Mouse (Mus musculus) E14TG2a.4 (cell line): ENCODE data around the gene Endou.

ENCODE experiments used
- CTCF ChIP-seq: conservative IDR thresholded peaks from 2 replicates; pipeline ENCODE4 v1.5.1; 2014; ENCODE audit warnings: low read length
- NANOG ChIP-seq: IDR thresholded peaks from 2 replicates; pipeline ENCODE4 v1.6.1; 2014; ENCODE audit warnings: borderline replicate concordance, low read length, mixed read lengths
- POU5F1 ChIP-seq: IDR thresholded peaks from 2 replicates; pipeline ENCODE4 v1.6.1; 2014; ENCODE audit warnings: low read length, borderline replicate concordance

DNA sequence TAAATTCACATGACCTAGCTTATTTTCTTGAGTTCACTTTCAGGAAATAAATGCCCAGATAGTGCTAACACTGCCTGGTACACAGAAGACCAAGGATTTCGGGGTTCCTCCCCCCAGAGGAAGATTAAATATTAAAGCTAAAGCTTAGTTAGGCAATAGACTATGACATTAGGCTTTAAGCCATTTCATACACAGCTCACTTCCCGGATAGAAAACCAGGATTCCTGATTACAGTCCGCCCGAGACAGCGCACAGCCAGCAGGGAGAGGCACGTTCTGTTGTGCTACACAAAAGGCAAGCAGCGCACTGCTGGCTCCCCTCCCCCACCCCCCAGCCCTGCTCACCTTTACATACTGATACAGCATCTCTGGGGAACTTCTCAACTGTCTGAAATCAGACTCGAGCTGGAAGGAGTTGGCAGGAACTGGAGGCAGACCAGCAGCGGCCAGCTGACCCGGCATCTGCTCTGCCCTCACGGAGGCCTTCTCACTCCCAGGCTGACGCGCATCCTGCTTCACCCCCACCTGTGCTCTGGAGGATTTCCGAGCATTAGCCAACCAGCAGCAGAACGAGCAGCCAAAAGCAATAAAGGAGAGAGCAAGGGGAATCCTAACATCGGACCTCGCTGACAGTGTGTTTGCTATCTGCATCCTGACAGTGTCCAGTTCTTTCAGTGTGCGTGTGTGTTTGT is 51.0 kb downstream of the Endou start:
- no peak for TF ChIP-seq CTCF
- TF ChIP-seq POU5F1, result no peak
- no peak for TF ChIP-seq NANOG
